Mouse (Mus musculus) embryonic fibroblast, embryonic 13.5 days (primary cell): ENCODE measurements around the gene Zfyve27.

Experiments
- CTCF ChIP-seq: IDR thresholded peaks from 2 replicates; pipeline ENCODE4 v1.5.1; 2011; ENCODE audit warnings: mild to moderate bottlenecking, control low read depth, low read length, moderate library complexity, borderline replicate concordance; ENCODE audit not compliant: insufficient read depth
- POLR2A ChIP-seq: IDR thresholded peaks from 2 replicates; pipeline ENCODE4 v1.6.1; 2011; ENCODE audit warnings: low read depth, mild to moderate bottlenecking, control low read depth, low read length, moderate library complexity

- TF ChIP-seq POLR2A = no peak
- TF ChIP-seq CTCF = no peak
Observed at GRCm38 (mm10) chr19:42127024-42127423, 36.7 kb upstream of the Zfyve27 start.
